Mouse (Mus musculus) heart, postnatal 14 days (tissue): Measurements from ENCODE around the gene Vmn1r135. TPM values are rescaled to one million over a fixed set of nuclear protein-coding genes. Genes with fewer than 3 reads are reported as not detected.
"Not testable (repeated sequence)": the region's sequence is repeated elsewhere in the genome, so short reads cannot be mapped to it uniquely, and the experiment has no call there.

Experiments
- DNase-seq, 2 experiments: peaks; one replicate each; pipeline ENCODE4 v3.0.0; 2021 to 2022
- intact Hi-C: fragments of 180-260 bp; cut with DNase I; formaldehyde crosslinking; loops from one replicate; pipeline ENCODE4 v1.15.1; 2025
- long read RNA-seq, 2 experiments: library from polyadenylated mRNA; stranded (forward); transcript quantifications; one replicate each; pipeline ENCODE4 v2.0.0; 2021
- total RNA-seq, 2 experiments: library from RNA; stranded (reverse); gene quantifications; 2 replicates each; pipeline ENCODE4 v1.2.3; 2021

The Vmn1r135 gene
- total RNA-seq, result not detected
- long read RNA-seq, experiment 1, result 0 reads
- long read RNA-seq, experiment 2, result 0 reads

- intact Hi-C loops, DNase-seq: not testable (repeated sequence)
Measured at GRCm38 (mm10) chr7:21832051-21832450, at the start of gene Vmn1r135. TSS of gene Vmn1r135 (plus strand) at chr7:21832351.

- intact Hi-C loops, result not testable (repeated sequence)
Measured at GRCm38 (mm10) chr7:21796628-21797027, 35.5 kb upstream of the Vmn1r135 start, which contains the start of gene Gm4177. TSS of gene Gm4177 (minus strand) at chr7:21796728.

GRCm38 (mm10) chr7:21844167-21844566, 12.0 kb downstream of the Vmn1r135 start, which contains the start of gene Gm5725:
TSS of gene Gm5725 (minus strand) at chr7:21844267.
- intact Hi-C loops, result not testable (repeated sequence)

More at GRCm38 (mm10) chr7:21796628-21797027, 35.5 kb upstream of the Vmn1r135 start, which contains the start of gene Gm4177:
- DNase-seq, result not testable (repeated sequence)

More at GRCm38 (mm10) chr7:21844167-21844566, 12.0 kb downstream of the Vmn1r135 start, which contains the start of gene Gm5725:
- DNase-seq, result not testable (repeated sequence)

Other genes with a start within 250 kb of the Vmn1r135 start
- not detected for gene Vmn1r132, start 218.3 kb upstream of the Vmn1r135 start, total RNA-seq
- not detected for gene Gm4175, start 70.9 kb upstream of the Vmn1r135 start, total RNA-seq
- gene Gm4177, start 35.6 kb upstream of the Vmn1r135 start, total RNA-seq, result not detected
- not detected for gene Gm5725, start 11.9 kb downstream of the Vmn1r135 start, total RNA-seq
- gene Gm5891, start 88.9 kb downstream of the Vmn1r135 start, total RNA-seq, result not detected
- not detected for gene Vmn1r137, start 162.2 kb downstream of the Vmn1r135 start, total RNA-seq
- not detected for gene Vmn1r138, start 196.5 kb downstream of the Vmn1r135 start, total RNA-seq
- gene Gm6176, start 224.0 kb downstream of the Vmn1r135 start, total RNA-seq, result not detected
- gene Vmn1r139, start 236.7 kb downstream of the Vmn1r135 start, total RNA-seq, result not detected